Mouse (Mus musculus) cerebellum, adult 11-12 months (tissue): Measurements from ENCODE around the gene Osr1.

Experiments used
- DNase-seq: peaks from one replicate; pipeline ENCODE4 v3.0.0; 2022

Osr1 gene

GRCm38 (mm10) chr12:9569971-9570370, at the start of gene Osr1:
TSS of gene Osr1 (plus strand) at chr12:9570116.
- no peak for DNase-seq

- no peak for DNase-seq
Observed at GRCm38 (mm10) chr12:9550328-9550727, 19.6 kb upstream of the Osr1 start.

- DNase-seq = no peak
Observed at GRCm38 (mm10) chr12:9564956-9565355, 5.0 kb upstream of the Osr1 start.

- no peak for DNase-seq
Observed at GRCm38 (mm10) chr12:9570496-9570995, 630 bp downstream of the Osr1 start.

GRCm38 (mm10) chr12:9571276-9571940, 1.5 kb downstream of the Osr1 start:
- no peak for DNase-seq

GRCm38 (mm10) chr12:9572022-9572421, 2.1 kb downstream of the Osr1 start:
- DNase-seq = no peak

- no peak for DNase-seq
Observed at GRCm38 (mm10) chr12:9573682-9574081, 3.8 kb downstream of the Osr1 start.

- DNase-seq = no peak
Observed at GRCm38 (mm10) chr12:9574244-9574871, 4.4 kb downstream of the Osr1 start.

- DNase-seq = no peak
Observed at GRCm38 (mm10) chr12:9575158-9576042, 5.5 kb downstream of the Osr1 start.

GRCm38 (mm10) chr12:9576043-9576538, 6.2 kb downstream of the Osr1 start:
- DNase-seq = no peak

GRCm38 (mm10) chr12:9577610-9578009, 7.7 kb downstream of the Osr1 start:
- no peak for DNase-seq

- DNase-seq = no peak
Observed at GRCm38 (mm10) chr12:9578591-9578990, 8.7 kb downstream of the Osr1 start.

- DNase-seq = no peak
Observed at GRCm38 (mm10) chr12:9579301-9580030, 9.6 kb downstream of the Osr1 start.

- DNase-seq = no peak
Observed at GRCm38 (mm10) chr12:9580041-9580905, 10.4 kb downstream of the Osr1 start.

GRCm38 (mm10) chr12:9581011-9581410, 11.1 kb downstream of the Osr1 start:
- DNase-seq = no peak

GRCm38 (mm10) chr12:9581506-9581905, 11.6 kb downstream of the Osr1 start:
- no peak for DNase-seq

GRCm38 (mm10) chr12:9582248-9582995, 12.5 kb downstream of the Osr1 start:
- no peak for DNase-seq

- no peak for DNase-seq
Observed at GRCm38 (mm10) chr12:9583380-9583779, 13.5 kb downstream of the Osr1 start.

- no peak for DNase-seq
Observed at GRCm38 (mm10) chr12:9584366-9585084, 14.6 kb downstream of the Osr1 start.

- DNase-seq = no peak
Observed at GRCm38 (mm10) chr12:9585085-9585453, 15.2 kb downstream of the Osr1 start.
